Mouse (Mus musculus) neural tube, embryonic 14.5 days (tissue): Measurements from ENCODE around the gene Aacs. TPM values are rescaled to one million over a fixed set of nuclear protein-coding genes. Genes with fewer than 3 reads are reported as not detected.

ENCODE experiments used
- ATAC-seq: fragments of 200-750 bp; cut with Nextera tagmentation; 2 replicates; pipeline ENCODE4 v1.8.0; 2017; ENCODE audit warnings: low read depth, mild to moderate bottlenecking, moderate TSS enrichment, moderate library complexity
- H3K27ac ChIP-seq: fragments of 300-500 bp; sonication (generic); 2 replicates; pipeline ENCODE4 v1.5.1; 2014; ENCODE audit warnings: low read depth, mild to moderate bottlenecking, control low read depth, low read length, moderate library complexity, mixed read lengths
- H3K27me3 ChIP-seq: fragments of 300-500 bp; sonication (generic); 2 replicates; pipeline ENCODE4 v1.6.1; 2014; ENCODE audit warnings: low read length; ENCODE audit not compliant: control insufficient read depth, insufficient read depth
- H3K36me3 ChIP-seq: fragments of 300-500 bp; sonication (generic); 2 replicates; pipeline ENCODE4 v1.6.1; 2014; ENCODE audit warnings: low read length, mixed read lengths; ENCODE audit not compliant: control insufficient read depth, insufficient read depth
- H3K4me1 ChIP-seq: fragments of 300-500 bp; sonication (generic); 2 replicates; pipeline ENCODE4 v1.6.1; 2014; ENCODE audit warnings: low read length; ENCODE audit not compliant: control insufficient read depth, insufficient read depth
- H3K4me2 ChIP-seq: fragments of 300-500 bp; sonication (generic); 2 replicates; pipeline ENCODE4 v1.6.1; 2014; ENCODE audit warnings: mild to moderate bottlenecking, low read depth, low read length, control low read depth
- H3K4me3 ChIP-seq: fragments of 300-500 bp; sonication (generic); 2 replicates; pipeline ENCODE4 v1.5.1; 2014; ENCODE audit warnings: low read depth, low read length, control low read depth, mixed read lengths
- H3K9ac ChIP-seq: fragments of 300-500 bp; sonication (generic); replicated peaks from 2 replicates; pipeline ENCODE4 v1.6.1; 2014; ENCODE audit warnings: low read depth, mild to moderate bottlenecking, control low read depth, low read length, mixed read lengths
- H3K9me3 ChIP-seq: fragments of 300-500 bp; sonication (generic); 2 replicates; pipeline ENCODE4 v1.6.1; 2016; ENCODE audit warnings: low read length; ENCODE audit not compliant: control insufficient read depth
- WGBS: fragments of 180-500 bp; shearing (Covaris S2); extraction: QIAGEN DNeasy Blood & Tissue Kit; methylation state at CpG from one replicate; pipeline ENCODE4 v1.1.7; 2014; 5-methylcytosine and 5-hydroxymethylcytosine counted together
- polyA plus RNA-seq: library from polyadenylated mRNA; unstranded; fragments of >200 nt; fragmentation: Nextera tagmentation; extraction: Ambion mirVana; gene quantifications from 2 replicates; pipeline ENCODE4 v1.2.1, GENCODE M21; 2014

Gene Aacs
- polyA plus RNA-seq, 1 experiment from 2014 or later, result 78.9 TPM

- H3K27ac ChIP-seq, result no peak overlapping the region
- 96% methylated on average over 10 of the region's 10 CpGs for WGBS
- no peak overlapping the region for H3K4me2 ChIP-seq
- no peak overlapping the region for H3K9ac ChIP-seq
- no peaks in the 10 kb centered on the region for H3K9me3 ChIP-seq
- H3K27me3 ChIP-seq, result no peaks in the 10 kb centered on the region
- H3K4me1 ChIP-seq, result 0 out of 2 replicates have a peak, but pooled peaks cover 4% of the 10 kb centered on the region
- ATAC-seq, result no peak
- peaks cover 32% of the 10 kb centered on the region for H3K36me3 ChIP-seq
- H3K4me3 ChIP-seq, result no peak overlapping the region
These were observed 32.4 kb downstream of the Aacs start for GRCm38 (mm10) chr5:125508006-125508405.

- ATAC-seq, result no peak
- Histone ChIP-seq H3K4me2 (no peak overlapping the region), H3K4me3 (no peak overlapping the region), H3K9ac (no peak overlapping the region), H3K4me1 (0 out of 2 replicates have a peak, but pooled peaks cover 4% of the 10 kb centered on the region), H3K27ac (no peak overlapping the region), H3K9me3 (no peaks in the 10 kb centered on the region), H3K27me3 (no peaks in the 10 kb centered on the region), H3K36me3 (peaks cover 26% of the 10 kb centered on the region)
- WGBS, result 53% methylated on average over 5 of the region's 5 CpGs
These were observed 33.9 kb downstream of the Aacs start for GRCm38 (mm10) chr5:125509541-125509940.

- WGBS, result 86% methylated on average over 12 of the region's 12 CpGs
- Histone ChIP-seq H3K4me1 (no peaks in the 10 kb centered on the region), H3K4me3 (no peak overlapping the region), H3K27ac (no peak overlapping the region), H3K36me3 (peaks cover 33% of the 10 kb centered on the region), H3K9me3 (no peaks in the 10 kb centered on the region), H3K4me2 (no peak overlapping the region), H3K9ac (no peak overlapping the region), H3K27me3 (no peaks in the 10 kb centered on the region)
- ATAC-seq, result no peak
These were observed 39.4 kb downstream of the Aacs start for GRCm38 (mm10) chr5:125515006-125515405.

GRCm38 (mm10) chr5:125518640-125519039, 43.0 kb downstream of the Aacs start:
- Histone ChIP-seq H3K4me2 (no peak overlapping the region), H3K9ac (no peak overlapping the region), H3K27ac (no peak overlapping the region), H3K27me3 (no peaks in the 10 kb centered on the region), H3K9me3 (no peaks in the 10 kb centered on the region), H3K4me3 (no peak overlapping the region), H3K36me3 (peaks cover 22% of the 10 kb centered on the region), H3K4me1 (no peaks in the 10 kb centered on the region)
- ATAC-seq, result no peak
- WGBS, result 65% methylated on average over 5 of the region's 5 CpGs

GRCm38 (mm10) chr5:125520930-125521590, 45.4 kb downstream of the Aacs start:
- no peak overlapping the region for H3K4me2 ChIP-seq
- WGBS, result 14% methylated on average over 15 of the region's 15 CpGs
- H3K36me3 ChIP-seq, result peaks cover 14% of the 10 kb centered on the region
- no peak for ATAC-seq
- no peak overlapping the region for H3K9ac ChIP-seq
- H3K27ac ChIP-seq, result no peak overlapping the region
- H3K27me3 ChIP-seq, result no peaks in the 10 kb centered on the region
- H3K4me3 ChIP-seq, result no peak overlapping the region
- no peaks in the 10 kb centered on the region for H3K9me3 ChIP-seq
- H3K4me1 ChIP-seq, result no peaks in the 10 kb centered on the region

GRCm38 (mm10) chr5:125523361-125523760, 47.7 kb downstream of the Aacs start:
- Histone ChIP-seq H3K36me3 (peaks cover 7% of the 10 kb centered on the region), H3K9me3 (no peaks in the 10 kb centered on the region), H3K4me3 (no peak overlapping the region), H3K4me2 (no peak overlapping the region), H3K27ac (no peak overlapping the region), H3K4me1 (no peaks in the 10 kb centered on the region), H3K9ac (no peak overlapping the region), H3K27me3 (no peaks in the 10 kb centered on the region)
- ATAC-seq, result no peak
- WGBS, result 86% methylated on average over 2 of the region's 2 CpGs

- Histone ChIP-seq H3K27me3 (no peaks in the 10 kb centered on the region), H3K4me2 (no peak overlapping the region), H3K4me3 (no peak overlapping the region), H3K36me3 (peaks cover 7% of the 10 kb centered on the region), H3K9me3 (no peaks in the 10 kb centered on the region), H3K4me1 (no peaks in the 10 kb centered on the region), H3K9ac (no peak overlapping the region), H3K27ac (no peak overlapping the region)
- no peak for ATAC-seq
- 64% methylated on average over 5 of the region's 5 CpGs for WGBS
These were observed 49.9 kb downstream of the Aacs start for GRCm38 (mm10) chr5:125525516-125525915.

GRCm38 (mm10) chr5:125526464-125526863, 50.9 kb downstream of the Aacs start:
- no peaks in the 10 kb centered on the region for H3K27me3 ChIP-seq
- no peaks in the 10 kb centered on the region for H3K9me3 ChIP-seq
- H3K4me1 ChIP-seq, result no peaks in the 10 kb centered on the region
- H3K36me3 ChIP-seq, result peaks cover 7% of the 10 kb centered on the region
- H3K4me3 ChIP-seq, result no peak overlapping the region
- H3K4me2 ChIP-seq, result no peak overlapping the region
- no peak for ATAC-seq
- WGBS, result 77% methylated on average over 4 of the region's 4 CpGs
- no peak overlapping the region for H3K27ac ChIP-seq
- H3K9ac ChIP-seq, result no peak overlapping the region

- peaks cover 11% of the 10 kb centered on the region; the same call in 1 of the 2 replicates for H3K4me1 ChIP-seq
- H3K9me3 ChIP-seq, result no peaks in the 10 kb centered on the region
- ATAC-seq, result no peak
- no peak overlapping the region for H3K4me2 ChIP-seq
- no peak overlapping the region for H3K27ac ChIP-seq
- no peak overlapping the region for H3K4me3 ChIP-seq
- 4% methylated on average over 5 of the region's 5 CpGs for WGBS
- H3K27me3 ChIP-seq, result peaks cover 14% of the 10 kb centered on the region
- no peak overlapping the region for H3K9ac ChIP-seq
- H3K36me3 ChIP-seq, result no peaks in the 10 kb centered on the region
These were observed 53.5 kb downstream of the Aacs start for GRCm38 (mm10) chr5:125529109-125529508.
